Mouse (Mus musculus): Measurements from ENCODE around the gene Rab11fip3. TPM values are rescaled to one million over a fixed set of nuclear protein-coding genes. Genes with fewer than 3 reads are reported as not detected.

Rab11fip3 gene
- polyA plus RNA-seq (2012) = 5.8 and 10.9 TPM in 2 replicates

GRCm38 (mm10) chr17:26068831-26069739 is at the start of gene Rab11fip3:
Gene Rab11fip3, minus strand, starts transcription at chr17:26069555.

DNA sequence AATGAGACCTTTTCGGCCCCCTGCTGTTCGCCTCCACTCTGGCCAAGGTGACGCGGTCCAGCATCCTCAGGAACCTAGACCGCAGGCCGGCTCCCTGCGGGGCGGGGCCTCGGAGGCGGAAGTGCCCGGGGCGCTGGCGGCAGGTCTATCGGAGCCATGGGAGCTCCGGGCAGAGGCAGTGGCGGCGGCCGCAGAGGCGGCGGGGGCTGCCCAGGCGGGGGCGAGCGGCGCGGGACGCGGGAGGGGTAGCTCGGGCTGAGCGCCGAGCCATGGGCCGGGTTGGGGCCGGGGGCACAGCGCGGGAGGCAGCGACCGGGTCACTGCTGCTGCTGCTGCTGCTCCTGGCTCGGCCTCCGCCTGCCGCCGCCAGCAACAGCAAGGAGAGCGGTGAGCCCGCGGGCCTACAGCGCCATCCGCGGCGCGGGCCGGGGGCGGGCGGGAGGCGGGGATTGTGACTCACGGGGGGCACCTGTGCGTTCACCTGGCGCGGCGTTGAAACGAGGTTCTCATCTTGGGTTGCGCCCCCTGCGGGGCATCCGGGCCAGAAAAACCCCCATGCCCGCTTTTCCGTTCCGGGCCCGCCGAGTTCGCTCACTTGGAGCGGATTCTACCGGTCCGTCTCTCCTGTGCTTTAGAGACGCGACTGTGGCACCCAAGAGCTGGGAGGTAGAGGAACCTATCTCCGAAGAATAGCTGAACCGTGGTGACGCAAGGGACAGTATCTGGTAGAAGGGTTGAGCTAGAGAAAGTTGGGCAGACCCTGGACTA is 44.0 kb upstream of the Rab11fip3 start, which contains the start of gene Tmem8:
Gene Tmem8 (plus strand): TSS at position 119 of the 768 bp plus-strand sequence.

GRCm38 (mm10) chr17:26095121-26095740 is 25.9 kb upstream of the Rab11fip3 start, which contains the start of gene Nme4:
Gene Nme4, minus strand, starts transcription at chr17:26095602.

GRCm38 (mm10) chr17:26089905-26090632 is 20.7 kb upstream of the Rab11fip3 start, which contains the start of gene Decr2:
Gene Decr2, minus strand, starts transcription at chr17:26090337.

GRCm38 (mm10) chr17:25985306-25986294 is 83.8 kb downstream of the Rab11fip3 start, which contains the start of gene Capn15:
Gene Capn15, minus strand, starts transcription at chr17:25985796.

GRCm38 (mm10) chr17:25951803-25952623 is 117.3 kb downstream of the Rab11fip3 start, which contains the start of gene A930017K11Rik:
Gene A930017K11Rik, minus strand, starts transcription at chr17:25952565.

GRCm38 (mm10) chr17:25944366-25945163 is 124.8 kb downstream of the Rab11fip3 start, which contains the start of the genes Pigq and Nhlrc4:
Gene Pigq, minus strand, starts transcription at chr17:25944936.
Gene Nhlrc4, minus strand, starts transcription at chr17:25944961.

Other genes with a start within 250 kb of the Rab11fip3 start
- gene Wdr24, start 245.9 kb downstream of the Rab11fip3 start, polyA plus RNA-seq (2012) = 8.2 and 8.6 TPM in 2 replicates
- gene Jmjd8, start 240.7 kb downstream of the Rab11fip3 start, polyA plus RNA-seq (2012) = 9.7 and 11.1 TPM in 2 replicates
- 153 and 162 TPM in 2 replicates for gene Stub1, start 236.2 kb downstream of the Rab11fip3 start, polyA plus RNA-seq (2012)
- 2.0 and 2.5 TPM in 2 replicates for gene Rhbdl1, start 232.3 kb downstream of the Rab11fip3 start, polyA plus RNA-seq (2012)
- 9.8 and 11.1 TPM in 2 replicates for gene Gm20683, start 227.8 kb downstream of the Rab11fip3 start, polyA plus RNA-seq (2012)
- 116 and 144 TPM in 2 replicates for gene Rhot2, start 224.7 kb downstream of the Rab11fip3 start, polyA plus RNA-seq (2012)
- 25.5 and 31.2 TPM in 2 replicates for gene Wdr90, start 208.1 kb downstream of the Rab11fip3 start, polyA plus RNA-seq (2012)
- gene Mcrip2, start 200.8 kb downstream of the Rab11fip3 start, polyA plus RNA-seq (2012) = 137 and 165 TPM in 2 replicates
- 49.6 and 51.3 TPM in 2 replicates for gene Mettl26, start 194.5 kb downstream of the Rab11fip3 start, polyA plus RNA-seq (2012)
- gene Wfikkn1, start 188.7 kb downstream of the Rab11fip3 start, polyA plus RNA-seq (2012) = 3.7 and 7.4 TPM in 2 replicates
- gene Rab40c, start 149.8 kb downstream of the Rab11fip3 start, polyA plus RNA-seq (2012) = 11.1 and 12.9 TPM in 2 replicates
- gene Pigq, start 124.6 kb downstream of the Rab11fip3 start, polyA plus RNA-seq (2012) = 135 and 143 TPM in 2 replicates
- 0.50 TPM in 1 of 2 replicates, not detected in the other for gene Nhlrc4, start 124.6 kb downstream of the Rab11fip3 start, polyA plus RNA-seq (2012)
- 0.02 and 0.04 TPM in 2 replicates for gene A930017K11Rik, start 117.0 kb downstream of the Rab11fip3 start, polyA plus RNA-seq (2012)
- 46.0 and 55.2 TPM in 2 replicates for gene Capn15, start 83.8 kb downstream of the Rab11fip3 start, polyA plus RNA-seq (2012)
- gene Decr2, start 20.8 kb upstream of the Rab11fip3 start, polyA plus RNA-seq (2012) = 0.79 and 1.8 TPM in 2 replicates
- gene Nme4, start 26.0 kb upstream of the Rab11fip3 start, polyA plus RNA-seq (2012) = 136 and 164 TPM in 2 replicates
- 14.6 and 15.2 TPM in 2 replicates for gene Tmem8, start 43.7 kb upstream of the Rab11fip3 start, polyA plus RNA-seq (2012)
- gene Mrpl28, start 53.9 kb upstream of the Rab11fip3 start, polyA plus RNA-seq (2012) = 212 and 241 TPM in 2 replicates
- 56.6 and 71.3 TPM in 2 replicates for gene Axin1, start 69.1 kb upstream of the Rab11fip3 start, polyA plus RNA-seq (2012)
- 1.5 and 3.7 TPM in 2 replicates for gene Pdia2, start 129.5 kb upstream of the Rab11fip3 start, polyA plus RNA-seq (2012)
- 0.47 and 1.5 TPM in 2 replicates for gene Rgs11, start 133.4 kb upstream of the Rab11fip3 start, polyA plus RNA-seq (2012)
- 1.0 and 1.7 TPM in 2 replicates for gene Arhgdig, start 138.2 kb upstream of the Rab11fip3 start, polyA plus RNA-seq (2012)
- 7.4 and 7.8 TPM in 2 replicates for gene Fam234a, start 174.7 kb upstream of the Rab11fip3 start, polyA plus RNA-seq (2012)
- 48.4 and 62.5 TPM in 2 replicates for gene Luc7l, start 183.3 kb upstream of the Rab11fip3 start, polyA plus RNA-seq (2012)